Mouse (Mus musculus): ENCODE measurements around the gene Col25a1. TPM values are rescaled to one million over a fixed set of nuclear protein-coding genes. Genes with fewer than 3 reads are reported as not detected.

The Col25a1 gene
- polyA plus RNA-seq, 1 experiment, result not detected

- Histone ChIP-seq H3K27ac (ENCODE audit: insufficient read depth, low read depth, low read length) (no peak overlapping the region), H3K4me1 (ENCODE audit: control insufficient read depth, insufficient read depth, low read length) (peaks cover 26% of the 10 kb centered on the region), H3K4me3 (ENCODE audit: insufficient read depth, low read length) (no peak overlapping the region)
- TF ChIP-seq CTCF (IDR thresholded peaks at IDR 0.05; ENCODE audit: low read depth, low read length) (no peak), POLR2A (IDR thresholded peaks at IDR 0.05; ENCODE audit: borderline replicate concordance, low read depth, low read length) (no peak)
These were observed 231.6 kb downstream of the Col25a1 start for GRCm38 (mm10) chr3:130362797-130363367.

GRCm38 (mm10) chr3:130366917-130367610 lies 235.8 kb downstream of the Col25a1 start:
- Histone ChIP-seq H3K27ac (ENCODE audit: insufficient read depth, low read depth, low read length) (peak overlapping the region; percentile 60), H3K4me3 (ENCODE audit: insufficient read depth, low read length) (no peak overlapping the region), H3K4me1 (ENCODE audit: control insufficient read depth, insufficient read depth, low read length) (peaks cover 16% of the 10 kb centered on the region)
- TF ChIP-seq CTCF (IDR thresholded peaks at IDR 0.05; ENCODE audit: low read depth, low read length), result no peak
- TF ChIP-seq POLR2A (IDR thresholded peaks at IDR 0.05; ENCODE audit: borderline replicate concordance, low read depth, low read length), result no peak

GRCm38 (mm10) chr3:130368352-130368751 lies 237.1 kb downstream of the Col25a1 start:
- TF ChIP-seq POLR2A (IDR thresholded peaks at IDR 0.05; ENCODE audit: borderline replicate concordance, low read depth, low read length), result no peak
- H3K4me1 ChIP-seq (ENCODE audit: control insufficient read depth, insufficient read depth, low read length), result peaks cover 16% of the 10 kb centered on the region
- no peak overlapping the region for H3K27ac ChIP-seq (ENCODE audit: insufficient read depth, low read depth, low read length)
- H3K4me3 ChIP-seq (ENCODE audit: insufficient read depth, low read length), result no peak overlapping the region

DNA sequence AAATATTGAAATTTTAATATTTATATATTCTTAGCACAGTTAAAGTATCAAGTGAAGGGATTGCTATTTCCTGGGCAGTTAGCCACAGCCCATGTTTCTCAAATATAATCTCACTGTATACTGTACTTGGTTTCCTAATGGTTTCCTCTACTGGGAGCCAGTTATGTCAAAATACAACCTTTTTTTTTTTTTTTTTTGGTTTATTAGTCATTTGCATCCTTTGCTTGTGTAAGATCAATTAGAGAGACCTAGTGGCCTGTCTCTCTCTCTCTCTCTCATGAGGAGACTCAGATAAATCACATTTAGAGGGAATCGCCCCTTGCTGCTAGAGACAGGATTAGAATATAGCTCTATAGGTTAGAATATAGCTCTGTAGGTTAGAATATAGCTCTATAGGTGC lies 237.8 kb downstream of the Col25a1 start:
- H3K27ac ChIP-seq (ENCODE audit: insufficient read depth, low read depth, low read length), result no peak overlapping the region
- TF ChIP-seq POLR2A (IDR thresholded peaks at IDR 0.05; ENCODE audit: borderline replicate concordance, low read depth, low read length), result no peak
- no peak for TF ChIP-seq CTCF (IDR thresholded peaks at IDR 0.05; ENCODE audit: low read depth, low read length)
- no peak overlapping the region for H3K4me3 ChIP-seq (ENCODE audit: insufficient read depth, low read length)
- H3K4me1 ChIP-seq (ENCODE audit: control insufficient read depth, insufficient read depth, low read length), result peaks cover 16% of the 10 kb centered on the region

- Histone ChIP-seq H3K27ac (ENCODE audit: insufficient read depth, low read depth, low read length) (no peak overlapping the region), H3K4me3 (ENCODE audit: insufficient read depth, low read length) (no peak overlapping the region), H3K4me1 (ENCODE audit: control insufficient read depth, insufficient read depth, low read length) (peaks cover 18% of the 10 kb centered on the region)
- TF ChIP-seq CTCF (IDR thresholded peaks at IDR 0.05; ENCODE audit: low read depth, low read length) (no peak), POLR2A (IDR thresholded peaks at IDR 0.05; ENCODE audit: borderline replicate concordance, low read depth, low read length) (no peak)
These were observed 238.9 kb downstream of the Col25a1 start for GRCm38 (mm10) chr3:130370167-130370566.

- no peak overlapping the region for H3K27ac ChIP-seq (ENCODE audit: insufficient read depth, low read depth, low read length)
- peaks cover 7% of the 10 kb centered on the region for H3K4me1 ChIP-seq (ENCODE audit: control insufficient read depth, insufficient read depth, low read length)
- H3K4me3 ChIP-seq (ENCODE audit: insufficient read depth, low read length), result no peak overlapping the region
- TF ChIP-seq CTCF (IDR thresholded peaks at IDR 0.05; ENCODE audit: low read depth, low read length) (no peak), POLR2A (IDR thresholded peaks at IDR 0.05; ENCODE audit: borderline replicate concordance, low read depth, low read length) (no peak)
These were observed 241.8 kb downstream of the Col25a1 start for GRCm38 (mm10) chr3:130373145-130373544.

DNA sequence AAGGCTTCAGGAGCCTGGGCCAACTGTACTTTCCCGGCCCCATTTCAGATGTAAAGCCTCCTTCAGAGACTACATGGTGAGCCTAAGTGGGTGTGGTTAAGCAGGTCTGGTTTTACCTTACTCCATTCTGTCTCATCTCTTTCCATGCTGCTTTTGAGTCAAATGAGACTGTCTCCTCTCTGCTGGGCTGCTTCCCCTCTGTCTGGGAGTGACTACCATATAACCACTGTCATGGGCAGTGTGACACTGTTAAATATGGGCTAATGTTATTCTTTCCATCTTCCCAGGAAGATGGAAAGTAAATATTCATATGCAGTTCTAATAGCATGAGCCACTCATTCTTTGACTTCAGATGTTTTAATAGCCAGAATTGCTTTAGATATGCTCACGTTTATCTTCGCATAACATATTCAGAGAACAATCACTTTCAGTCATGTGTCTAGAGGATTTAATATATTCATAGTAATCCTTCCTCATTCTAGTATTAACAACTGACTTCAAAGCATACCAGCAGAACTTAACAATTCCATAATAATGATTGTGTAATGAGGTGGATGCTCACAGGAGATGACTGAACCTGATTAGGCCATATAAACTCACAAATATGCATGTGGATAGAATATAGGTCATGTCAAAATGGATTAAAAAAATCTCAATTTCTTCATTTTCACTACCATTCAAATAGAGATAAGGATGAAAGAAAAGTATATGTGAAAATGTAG lies 243.5 kb downstream of the Col25a1 start:
- TF ChIP-seq POLR2A (IDR thresholded peaks at IDR 0.05; ENCODE audit: borderline replicate concordance, low read depth, low read length), result no peak
- no peak for TF ChIP-seq CTCF (IDR thresholded peaks at IDR 0.05; ENCODE audit: low read depth, low read length)
- Histone ChIP-seq H3K27ac (ENCODE audit: insufficient read depth, low read depth, low read length) (no peak overlapping the region), H3K4me1 (ENCODE audit: control insufficient read depth, insufficient read depth, low read length) (peaks cover 2% of the 10 kb centered on the region; the same call in 1 of the 2 replicates), H3K4me3 (ENCODE audit: insufficient read depth, low read length) (no peak overlapping the region)

- no peak overlapping the region for H3K4me3 ChIP-seq (ENCODE audit: insufficient read depth, low read length)
- H3K4me1 ChIP-seq (ENCODE audit: control insufficient read depth, insufficient read depth, low read length), result peaks cover 7% of the 10 kb centered on the region; the same call in 1 of the 2 replicates
- H3K27ac ChIP-seq (ENCODE audit: insufficient read depth, low read depth, low read length), result no peak overlapping the region
- TF ChIP-seq CTCF (IDR thresholded peaks at IDR 0.05; ENCODE audit: low read depth, low read length) (no peak), POLR2A (IDR thresholded peaks at IDR 0.05; ENCODE audit: borderline replicate concordance, low read depth, low read length) (no peak)
These were observed 246.5 kb downstream of the Col25a1 start for GRCm38 (mm10) chr3:130377786-130378185.

DNA sequence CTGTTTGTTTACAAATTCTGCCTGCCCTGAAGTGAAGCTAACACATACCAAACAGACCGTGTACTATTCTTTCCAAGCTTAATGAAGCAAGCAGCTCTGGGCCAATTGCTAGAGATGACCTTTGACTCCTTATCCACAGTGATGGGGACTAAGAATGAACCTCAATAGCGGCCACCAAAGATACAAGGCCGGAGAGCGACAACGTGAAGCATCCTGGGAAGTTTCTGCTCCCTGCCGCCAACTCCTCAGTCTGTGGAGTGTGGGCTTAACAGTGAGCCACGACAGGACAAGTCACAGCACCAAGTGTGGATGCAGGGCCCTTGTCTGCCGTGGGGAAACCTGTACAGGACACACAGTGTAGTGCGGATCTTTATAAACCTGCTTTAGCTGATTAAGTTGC lies 247.3 kb downstream of the Col25a1 start:
- H3K27ac ChIP-seq (ENCODE audit: insufficient read depth, low read depth, low read length), result no peak overlapping the region
- H3K4me1 ChIP-seq (ENCODE audit: control insufficient read depth, insufficient read depth, low read length), result peaks cover 7% of the 10 kb centered on the region; the same call in 1 of the 2 replicates
- no peak overlapping the region for H3K4me3 ChIP-seq (ENCODE audit: insufficient read depth, low read length)
- TF ChIP-seq POLR2A (IDR thresholded peaks at IDR 0.05; ENCODE audit: borderline replicate concordance, low read depth, low read length) (no peak), CTCF (IDR thresholded peaks at IDR 0.05; ENCODE audit: low read depth, low read length) (no peak)
